Mouse (Mus musculus) liver, embryonic 13.5 days (tissue): ENCODE measurements around the gene 6030468B19Rik. TPM values are rescaled to one million over a fixed set of nuclear protein-coding genes. Genes with fewer than 3 reads are reported as not detected.
"Not testable (repeated sequence)": the region's sequence is repeated elsewhere in the genome, so short reads cannot be mapped to it uniquely, and the experiment has no call there.

Source experiments
- ATAC-seq: fragments of 200-750 bp; cut with Nextera tagmentation; 2 replicates; pipeline ENCODE4 v1.8.0; 2017; ENCODE audit warnings: low read depth, mild to moderate bottlenecking, moderate number of reproducible peaks, moderate library complexity
- DNase-seq: peaks from one replicate; pipeline ENCODE4 v3.0.0; 2022
- H3K27ac ChIP-seq: fragments of 300-500 bp; sonication (generic); 2 replicates; pipeline ENCODE4 v1.5.1; 2015; ENCODE audit warnings: moderate library complexity, mild to moderate bottlenecking, inconsistent platforms
- H3K27me3 ChIP-seq: fragments of 300-500 bp; sonication (generic); 2 replicates; pipeline ENCODE4 v1.6.1; 2015; ENCODE audit warnings: mild to moderate bottlenecking, inconsistent platforms
- H3K36me3 ChIP-seq: fragments of 300-500 bp; sonication (generic); 2 replicates; pipeline ENCODE4 v1.6.1; 2015; ENCODE audit warnings: mild to moderate bottlenecking, inconsistent platforms
- H3K4me1 ChIP-seq: fragments of 300-500 bp; sonication (generic); replicated peaks from 2 replicates; pipeline ENCODE4 v1.6.1; 2015; ENCODE audit warnings: inconsistent platforms
- H3K4me2 ChIP-seq: fragments of 300-500 bp; sonication (generic); 2 replicates; pipeline ENCODE4 v1.6.1; 2015; ENCODE audit warnings: inconsistent platforms, mild to moderate bottlenecking, moderate library complexity
- H3K4me3 ChIP-seq: fragments of 300-500 bp; sonication (generic); replicated peaks from 2 replicates; pipeline ENCODE4 v1.5.1; 2015; ENCODE audit warnings: mild to moderate bottlenecking, inconsistent platforms
- H3K9ac ChIP-seq: fragments of 300-500 bp; sonication (generic); 2 replicates; pipeline ENCODE4 v1.6.1; 2015; ENCODE audit warnings: mild to moderate bottlenecking, inconsistent platforms
- H3K9me3 ChIP-seq: fragments of 300-500 bp; sonication (generic); replicated peaks from 2 replicates; pipeline ENCODE4 v1.6.1; 2016; ENCODE audit warnings: inconsistent platforms
- WGBS: fragments of 180-500 bp; shearing (Covaris S2); methylation state at CpG from one replicate; pipeline ENCODE4 v1.1.7; 2015; ENCODE audit not compliant: insufficient replicate concordance; 5-methylcytosine and 5-hydroxymethylcytosine counted together
- polyA plus RNA-seq: library from polyadenylated mRNA; unstranded; fragments of >200 nt; fragmentation: Nextera tagmentation; extraction: Ambion mirVana; gene quantifications from 2 replicates; pipeline ENCODE4 v1.2.1, GENCODE M21; 2015

6030468B19Rik gene
- polyA plus RNA-seq, 1 experiment from 2014 or later = 85.7 TPM

DNA sequence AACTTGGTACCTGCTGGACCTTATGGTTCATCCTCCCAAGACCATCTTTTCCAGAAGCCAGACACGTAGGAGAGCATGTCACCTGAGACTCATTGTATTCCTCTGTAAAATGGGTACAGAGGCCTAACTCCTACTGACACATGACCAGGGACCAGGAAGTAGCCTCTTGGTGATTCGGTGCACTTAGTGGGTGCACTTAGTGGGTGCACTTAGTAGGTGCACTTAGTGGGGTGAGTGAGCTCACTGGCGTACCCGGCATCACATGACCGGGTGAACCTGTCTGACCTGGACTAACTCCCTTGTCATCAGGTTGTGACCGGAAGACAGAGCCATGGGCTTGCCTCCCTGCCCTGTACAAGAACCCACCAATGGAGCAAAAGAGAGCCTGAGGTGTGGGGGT lies 9.3 kb downstream of the 6030468B19Rik start:
- no peak overlapping the region for H3K4me3 ChIP-seq
- no peaks in the 10 kb centered on the region for H3K9me3 ChIP-seq
- 93% methylated on average over 6 of the region's 6 CpGs for WGBS
- no peak overlapping the region for H3K27ac ChIP-seq
- ATAC-seq (no peak), DNase-seq (no peak)
- no peaks in the 10 kb centered on the region for H3K27me3 ChIP-seq
- peaks cover 84% of the 10 kb centered on the region for H3K4me1 ChIP-seq
- no peak overlapping the region for H3K9ac ChIP-seq
- H3K36me3 ChIP-seq = peaks cover 78% of the 10 kb centered on the region
- no peak overlapping the region for H3K4me2 ChIP-seq

DNA sequence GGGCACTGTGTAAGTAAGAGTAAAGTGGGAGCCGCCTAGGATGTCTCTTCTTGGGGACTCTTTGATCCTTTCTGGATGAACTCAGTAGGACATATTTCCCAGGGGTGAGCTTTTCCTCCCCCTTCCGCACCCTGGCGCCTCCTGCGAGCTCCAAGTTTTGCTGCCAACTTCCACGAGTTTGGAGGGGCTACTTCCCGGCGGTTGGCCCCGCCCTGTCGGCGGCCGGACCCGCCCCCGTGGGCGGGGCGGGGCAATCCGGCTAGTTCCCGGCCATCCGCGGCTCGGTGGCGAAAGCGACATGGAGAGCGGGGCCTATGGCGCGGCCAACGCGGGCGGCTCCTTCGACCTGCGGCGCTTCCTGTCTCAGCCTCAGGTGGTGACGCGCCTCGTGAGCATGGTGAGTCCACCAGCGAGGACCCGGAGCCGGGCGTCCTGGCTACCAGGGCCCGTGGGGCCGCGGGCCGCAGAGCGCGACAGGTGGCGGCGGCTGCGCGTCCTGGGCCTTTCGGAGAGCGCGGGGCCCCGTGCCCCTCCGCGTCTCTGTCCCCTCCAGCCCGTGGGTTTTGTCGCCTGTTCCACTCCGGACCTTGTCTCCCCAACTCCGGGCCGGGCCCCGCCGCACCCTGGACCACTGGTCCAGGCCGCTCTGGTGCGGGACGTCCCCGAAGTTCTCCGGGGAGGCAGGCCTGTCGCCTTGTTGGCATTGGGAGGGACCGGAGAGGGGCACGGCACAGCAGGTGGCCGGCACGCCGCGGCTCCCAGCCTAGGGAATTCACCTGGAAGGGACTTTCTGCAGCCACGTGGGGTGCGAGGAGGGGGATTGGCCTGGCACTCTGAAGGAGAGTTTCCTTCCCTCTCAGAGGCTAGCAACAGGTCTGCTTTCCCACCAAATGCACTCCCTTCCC lies 12.2 kb downstream of the 6030468B19Rik start, which contains the start of the genes Gm20708 and Syngr2:
TSS of gene Gm20708 (plus strand) at position 262 of the 905 bp plus-strand sequence.
TSS of gene Syngr2 (plus strand) at position 262 of the 905 bp plus-strand sequence.
- Histone ChIP-seq H3K4me3 (peak within 1 kb of the TSS; percentile 81), H3K4me1 (peaks cover 89% of the 10 kb centered on the region), H3K27me3 (no peaks in the 10 kb centered on the region), H3K9ac (peak within 1 kb of the TSS; percentile 91), H3K36me3 (peaks cover 79% of the 10 kb centered on the region), H3K9me3 (no peaks in the 10 kb centered on the region), H3K4me2 (peak within 1 kb of the TSS; percentile 83), H3K27ac (peak within 1 kb of the TSS; percentile 87)
- DNase-seq = peak; percentile 79
- WGBS = under 1% methylated on average over 75 of the region's 75 CpGs
- peak; percentile 72 for ATAC-seq

DNA sequence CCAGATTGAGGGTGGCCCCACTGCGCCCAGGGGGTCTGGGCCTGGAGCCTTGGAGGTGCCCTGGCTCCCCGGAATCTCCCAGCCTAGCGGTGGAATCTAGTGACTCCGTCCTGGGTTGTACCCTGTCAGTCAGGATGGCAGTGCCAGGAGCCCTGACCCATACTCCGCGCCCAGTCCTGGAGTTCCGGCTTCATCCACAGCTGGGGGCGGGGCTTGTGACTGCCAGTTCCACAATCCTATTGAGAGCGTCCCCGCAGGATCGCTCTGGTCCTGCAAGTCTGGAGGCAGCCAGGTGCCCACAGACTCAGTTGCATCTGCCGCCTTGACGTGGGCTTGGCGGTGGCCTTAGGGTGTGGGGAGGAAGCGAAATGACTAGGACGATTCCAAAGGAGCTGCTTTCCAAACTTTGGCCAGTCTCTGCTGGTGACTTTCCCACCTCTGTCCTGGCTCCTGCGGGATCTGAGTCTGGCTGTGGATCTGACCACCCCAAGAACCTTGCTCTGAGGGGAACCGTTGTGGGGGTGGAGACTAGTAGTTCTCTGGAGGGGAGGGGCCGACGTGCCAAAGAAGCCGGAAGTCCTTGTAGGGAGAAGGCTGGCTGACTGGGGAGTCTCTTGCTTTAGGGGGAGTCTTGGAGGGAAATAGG lies 13.1 kb downstream of the 6030468B19Rik start:
- peaks cover 86% of the 10 kb centered on the region for H3K4me1 ChIP-seq

DNA sequence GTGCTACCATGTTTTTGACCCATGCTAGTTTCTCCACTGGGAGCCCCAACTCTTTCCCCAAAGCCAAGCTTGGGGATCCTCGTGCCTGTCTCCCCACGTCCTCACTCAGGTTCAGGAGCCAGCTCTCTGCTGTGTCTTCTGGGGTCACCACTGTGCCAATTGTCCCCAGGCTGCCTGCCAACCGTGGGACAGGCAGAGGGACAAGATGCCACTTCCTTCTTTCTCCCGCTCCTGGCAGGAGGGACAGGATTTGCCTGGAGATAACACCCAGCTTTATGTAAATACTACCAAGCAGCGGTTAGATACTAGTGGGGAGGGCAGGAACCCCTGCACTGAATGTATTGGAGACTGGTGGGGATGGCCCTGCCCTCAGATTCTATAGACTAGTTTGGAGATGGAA lies 16.4 kb downstream of the 6030468B19Rik start:
- no peak overlapping the region for H3K4me3 ChIP-seq
- H3K9ac ChIP-seq = peak overlapping the region; percentile 45
- WGBS = 52% methylated on average over 5 of the region's 5 CpGs
- peak overlapping the region; percentile 87 for H3K27ac ChIP-seq
- H3K4me2 ChIP-seq = no peak overlapping the region
- H3K9me3 ChIP-seq = no peaks in the 10 kb centered on the region
- ATAC-seq (no peak), DNase-seq (no peak)
- H3K4me1 ChIP-seq = peaks cover 81% of the 10 kb centered on the region
- peaks cover 81% of the 10 kb centered on the region for H3K36me3 ChIP-seq
- H3K27me3 ChIP-seq = no peaks in the 10 kb centered on the region

More for the DNA sequence above, 13.1 kb downstream of the 6030468B19Rik start:
- no peaks in the 10 kb centered on the region for H3K9me3 ChIP-seq
- H3K27ac ChIP-seq = peak overlapping the region; percentile 87
- H3K4me3 ChIP-seq = peak overlapping the region; percentile 81
- WGBS = under 1% methylated on average over 21 of the region's 21 CpGs
- peak overlapping the region; percentile 91 for H3K9ac ChIP-seq
- DNase-seq (peak; percentile 79), ATAC-seq (peak; percentile 75)
- H3K4me2 ChIP-seq = peak overlapping the region; percentile 83
- H3K36me3 ChIP-seq = peaks cover 79% of the 10 kb centered on the region
- H3K27me3 ChIP-seq = no peaks in the 10 kb centered on the region

DNA sequence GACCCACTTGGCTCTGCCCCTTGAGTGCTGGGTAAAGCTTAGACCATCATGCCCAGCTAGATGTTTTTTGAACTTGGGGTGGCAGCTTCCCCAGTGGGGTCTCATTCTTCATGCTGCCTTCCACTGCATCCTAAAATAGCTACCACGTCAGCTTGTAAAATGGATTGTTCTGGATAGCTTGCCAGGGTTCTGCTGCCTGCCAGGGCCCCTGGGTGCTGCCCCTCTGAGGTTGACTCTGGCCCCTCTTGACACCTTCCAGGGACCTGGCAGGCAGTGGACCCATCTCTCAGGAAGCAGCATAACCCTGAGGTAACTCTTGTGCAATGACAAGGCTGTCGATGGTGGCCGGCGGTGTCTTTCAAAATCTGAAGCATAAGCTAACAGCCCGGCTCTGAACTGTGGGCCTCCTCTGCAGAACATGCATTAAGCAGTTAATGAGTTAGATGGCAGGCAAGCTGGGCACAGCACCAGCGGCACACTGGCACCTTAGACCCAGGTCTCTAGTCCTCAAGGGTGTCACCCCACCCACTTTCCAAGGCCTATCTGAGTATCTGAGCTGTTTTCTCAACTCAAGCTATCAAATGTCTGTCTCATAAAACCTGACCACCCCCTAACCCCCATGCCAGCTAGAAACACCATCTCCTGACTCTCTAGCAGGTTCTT lies 17.4 kb downstream of the 6030468B19Rik start:
- 82% methylated on average over 6 of the region's 6 CpGs for WGBS
- H3K4me1 ChIP-seq = peaks cover 84% of the 10 kb centered on the region
- peak overlapping the region; percentile 87 for H3K27ac ChIP-seq
- ATAC-seq (no peak), DNase-seq (no peak)
- H3K36me3 ChIP-seq = peaks cover 88% of the 10 kb centered on the region
- no peak overlapping the region for H3K4me3 ChIP-seq
- H3K9ac ChIP-seq = 0 out of 2 replicates have a peak overlapping the region, but pooled peaks have one; percentile 1
- no peaks in the 10 kb centered on the region for H3K27me3 ChIP-seq
- no peak overlapping the region for H3K4me2 ChIP-seq
- no peaks in the 10 kb centered on the region for H3K9me3 ChIP-seq

DNA sequence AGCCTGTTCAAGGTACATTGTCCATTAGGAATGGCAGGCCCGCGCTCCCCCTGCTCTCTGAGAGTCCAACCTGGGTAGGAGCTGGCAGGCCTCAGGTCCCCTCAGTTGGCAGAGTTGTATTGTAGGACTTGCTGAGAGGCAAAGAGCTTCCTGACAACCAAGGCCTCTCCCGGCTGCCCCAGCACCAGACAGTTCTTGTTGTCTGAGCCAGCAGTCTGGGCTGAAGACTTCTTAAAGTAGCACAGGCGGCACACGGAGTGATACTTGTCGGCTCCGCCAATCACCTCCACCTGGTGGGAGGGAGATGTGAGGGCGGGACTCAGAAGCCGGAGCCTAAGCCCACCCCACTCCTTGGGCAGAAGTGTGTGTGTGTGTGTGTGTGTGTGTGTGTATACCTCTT lies 18.4 kb downstream of the 6030468B19Rik start:
- peak; percentile 1; the same call in 1 of the 2 replicates for ATAC-seq
- H3K36me3 ChIP-seq = peaks cover 98% of the 10 kb centered on the region
- not testable (repeated sequence) for H3K27me3 ChIP-seq, DNase-seq, H3K9ac ChIP-seq, H3K4me2 ChIP-seq, H3K4me3 ChIP-seq, H3K9me3 ChIP-seq
- peak overlapping the region; percentile 87 for H3K27ac ChIP-seq
- H3K4me1 ChIP-seq = peaks cover 85% of the 10 kb centered on the region
- 80% methylated on average over 9 of the region's 9 CpGs for WGBS

DNA sequence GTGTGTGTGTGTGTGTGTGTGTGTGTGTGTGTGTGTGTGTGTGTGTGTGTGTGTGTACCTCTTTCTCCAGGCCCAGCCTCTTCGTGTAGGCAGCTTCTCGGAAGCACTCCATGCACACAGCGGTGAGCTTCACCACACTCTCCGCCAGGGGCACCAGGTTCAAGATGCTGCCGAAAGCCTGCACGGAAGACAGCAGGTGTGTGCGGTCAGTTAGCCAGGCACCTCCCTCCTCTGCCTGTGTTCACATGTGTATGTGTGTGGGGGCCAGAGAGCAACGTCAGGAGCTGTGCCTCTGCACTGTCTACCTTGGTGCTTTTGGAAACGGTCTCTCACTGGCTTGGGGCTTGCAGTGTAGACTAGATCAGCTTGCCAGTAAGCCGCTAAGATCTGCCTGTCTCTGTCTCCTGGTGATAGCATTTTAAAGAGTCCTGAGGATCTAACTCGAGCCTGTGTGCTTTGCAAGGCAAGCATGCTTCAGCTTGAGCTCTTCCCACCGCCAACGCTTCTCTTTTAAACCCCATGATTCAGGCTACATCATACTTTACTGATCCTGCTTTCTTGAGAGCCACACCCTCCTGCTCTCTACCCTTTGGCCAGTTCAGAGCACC lies 19.0 kb downstream of the 6030468B19Rik start:
- ATAC-seq (no peak), DNase-seq (no peak)
- H3K27ac ChIP-seq = peak overlapping the region; percentile 49; the same call in 1 of the 2 replicates
- no peak overlapping the region for H3K4me3 ChIP-seq
- no peaks in the 10 kb centered on the region for H3K27me3 ChIP-seq
- peaks cover 100% of the 10 kb centered on the region for H3K36me3 ChIP-seq
- H3K9ac ChIP-seq = no peak overlapping the region; the same call in 1 of the 2 replicates
- WGBS = 86% methylated on average over 13 of the region's 13 CpGs
- H3K4me1 ChIP-seq = peaks cover 84% of the 10 kb centered on the region
- no peaks in the 10 kb centered on the region for H3K9me3 ChIP-seq
- no peak overlapping the region for H3K4me2 ChIP-seq

DNA sequence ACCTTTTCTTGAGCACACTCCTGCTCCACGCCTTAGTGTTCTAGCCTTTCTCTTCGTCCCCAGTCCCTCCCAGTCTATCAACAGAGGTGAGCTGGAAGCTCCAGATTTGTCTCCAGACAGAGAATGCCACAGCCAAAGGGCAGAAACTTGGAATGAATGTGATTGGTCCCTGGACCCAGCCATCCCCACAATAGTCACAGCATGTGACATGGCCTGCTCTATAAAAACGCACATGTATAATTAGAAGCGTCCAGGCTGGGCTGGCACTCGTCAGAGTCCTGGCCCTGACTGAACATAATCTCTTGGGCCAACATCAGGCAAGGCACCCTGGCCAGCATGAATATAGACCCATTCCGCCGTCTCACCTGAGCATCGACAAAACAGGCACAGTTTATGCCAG lies 21.6 kb downstream of the 6030468B19Rik start:
- Histone ChIP-seq H3K4me1 (peaks cover 84% of the 10 kb centered on the region), H3K9ac (no peak overlapping the region), H3K36me3 (peaks cover 100% of the 10 kb centered on the region), H3K9me3 (no peaks in the 10 kb centered on the region), H3K27me3 (no peaks in the 10 kb centered on the region), H3K4me3 (no peak overlapping the region), H3K4me2 (no peak overlapping the region), H3K27ac (no peak overlapping the region)
- WGBS = 83% methylated on average over 8 of the region's 8 CpGs
- no peak for DNase-seq
- ATAC-seq = no peak

DNA sequence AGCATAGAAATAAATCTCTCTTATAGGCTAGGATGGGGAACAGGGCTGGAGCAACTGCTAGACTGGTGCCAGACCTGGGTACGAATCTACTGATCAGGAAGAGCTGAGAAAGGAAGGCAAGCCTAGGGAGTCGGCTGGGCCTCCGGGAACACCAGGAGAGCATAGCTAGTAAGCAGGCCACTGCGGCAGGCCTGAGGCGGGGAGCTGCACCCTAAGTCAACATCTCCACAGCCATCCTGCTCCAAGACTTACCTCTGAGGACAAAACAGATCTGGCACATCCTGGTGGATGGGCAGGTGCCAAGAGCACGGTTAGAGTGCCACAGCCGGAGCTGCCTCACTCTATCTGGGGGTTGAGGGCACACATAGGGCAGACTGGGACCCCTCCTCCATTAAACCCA lies 22.7 kb downstream of the 6030468B19Rik start:
- 89% methylated on average over 7 of the region's 7 CpGs for WGBS
- H3K4me1 ChIP-seq = peaks cover 81% of the 10 kb centered on the region
- no peak for DNase-seq
- no peaks in the 10 kb centered on the region for H3K27me3 ChIP-seq
- H3K9ac ChIP-seq = no peak overlapping the region
- no peak for ATAC-seq
- peaks cover 92% of the 10 kb centered on the region for H3K36me3 ChIP-seq
- H3K4me3 ChIP-seq = no peak overlapping the region
- no peak overlapping the region for H3K4me2 ChIP-seq
- no peak overlapping the region for H3K27ac ChIP-seq
- no peaks in the 10 kb centered on the region for H3K9me3 ChIP-seq

DNA sequence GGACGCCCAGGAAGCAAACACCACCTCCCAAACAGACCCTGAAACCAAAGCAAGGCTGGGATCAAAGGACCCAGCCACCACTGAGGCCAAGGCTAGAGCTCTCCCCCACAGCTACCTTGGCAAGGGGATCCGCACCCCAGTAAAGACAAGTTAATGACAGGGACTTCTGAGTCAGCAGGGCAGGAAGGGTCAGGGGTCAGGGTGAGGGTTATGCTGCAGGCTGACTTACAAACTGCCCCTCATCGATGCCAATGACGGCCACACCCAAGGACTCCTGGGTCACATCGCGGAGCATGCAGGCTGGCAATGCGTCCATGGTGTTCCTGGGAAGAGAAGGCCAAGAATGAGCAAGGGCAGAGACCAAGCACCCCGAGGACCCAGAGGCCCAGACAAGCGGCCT lies 24.4 kb downstream of the 6030468B19Rik start:
- 88% methylated on average over 9 of the region's 9 CpGs for WGBS
- no peak overlapping the region; the same call in 1 of the 2 replicates for H3K9ac ChIP-seq
- H3K4me3 ChIP-seq = no peak overlapping the region
- H3K4me1 ChIP-seq = peaks cover 82% of the 10 kb centered on the region
- no peaks in the 10 kb centered on the region for H3K9me3 ChIP-seq
- peaks cover 75% of the 10 kb centered on the region for H3K36me3 ChIP-seq
- no peak for ATAC-seq
- H3K27me3 ChIP-seq = no peaks in the 10 kb centered on the region
- H3K4me2 ChIP-seq = peak overlapping the region; percentile 13; the same call in 1 of the 2 replicates
- no peak for DNase-seq
- no peak overlapping the region for H3K27ac ChIP-seq
